Mouse (Mus musculus) limb, embryonic 14.5 days (tissue): ENCODE data around the gene Npas3. TPM values are rescaled to one million over a fixed set of nuclear protein-coding genes. Genes with fewer than 3 reads are reported as not detected.
A peak's percentile ranks its signal among the peaks of the same experiment; 100 is the strongest.

Experiments
- ATAC-seq: fragments of 200-750 bp; cut with Nextera tagmentation; 2 replicates; pipeline ENCODE4 v1.8.0; 2017; ENCODE audit warnings: low read depth, moderate number of reproducible peaks, moderate TSS enrichment; ENCODE audit not compliant: low FRiP score
- DNase-seq: peaks from one replicate; pipeline ENCODE4 v3.0.0-alpha.2; 2015; ENCODE audit warnings: low spot score
- H3K27ac ChIP-seq: fragments of 300-500 bp; sonication (generic); replicated peaks from 2 replicates; pipeline ENCODE4 v1.5.1; 2014; ENCODE audit warnings: low read depth, mild to moderate bottlenecking, low read length, moderate library complexity, mixed read lengths
- H3K27me3 ChIP-seq: fragments of 300-500 bp; sonication (generic); 2 replicates; pipeline ENCODE4 v1.6.1; 2014; ENCODE audit warnings: low read length, mixed read lengths; ENCODE audit not compliant: control insufficient read depth, insufficient read depth
- H3K36me3 ChIP-seq: fragments of 300-500 bp; sonication (generic); 2 replicates; pipeline ENCODE4 v1.6.1; 2014; ENCODE audit warnings: mild to moderate bottlenecking, low read length, moderate library complexity, mixed read lengths; ENCODE audit not compliant: control insufficient read depth, insufficient read depth
- H3K4me1 ChIP-seq: fragments of 300-500 bp; sonication (generic); 2 replicates; pipeline ENCODE4 v1.6.1; 2014; ENCODE audit warnings: antibody characterized with exemption, low read length, mixed read lengths; ENCODE audit not compliant: control insufficient read depth, insufficient read depth
- H3K4me2 ChIP-seq: fragments of 300-500 bp; sonication (generic); replicated peaks from 2 replicates; pipeline ENCODE4 v1.6.1; 2014; ENCODE audit warnings: low read depth, mild to moderate bottlenecking, low read length, moderate library complexity; ENCODE audit not compliant: severe bottlenecking
- H3K4me3 ChIP-seq: fragments of 300-500 bp; sonication (generic); replicated peaks from 2 replicates; pipeline ENCODE4 v1.5.1; 2014; ENCODE audit warnings: low read length
- H3K9ac ChIP-seq: fragments of 300-500 bp; sonication (generic); 2 replicates; pipeline ENCODE4 v1.6.1; 2014; ENCODE audit warnings: mild to moderate bottlenecking, low read depth, low read length, moderate library complexity; ENCODE audit not compliant: severe bottlenecking
- H3K9me3 ChIP-seq: fragments of 300-500 bp; sonication (generic); 2 replicates; pipeline ENCODE4 v1.6.1; 2016; ENCODE audit warnings: low read length; ENCODE audit not compliant: control insufficient read depth
- POLR2A ChIP-seq: fragments of 200-500 bp; IDR thresholded peaks from 2 replicates; pipeline ENCODE4 v1.8.0; 2012; ENCODE audit warnings: inconsistent platforms, mild to moderate bottlenecking, moderate library complexity, borderline replicate concordance; ENCODE audit not compliant: insufficient read depth, insufficient read length; ENCODE audit errors: extremely low read depth
- WGBS: fragments of 180-500 bp; shearing (Covaris S2); extraction: QIAGEN DNeasy Blood & Tissue Kit; methylation state at CpG from one replicate; pipeline ENCODE4 v1.1.7; 2014; 5-methylcytosine and 5-hydroxymethylcytosine counted together
- polyA plus RNA-seq, 2 experiments: library from polyadenylated mRNA; depleted of rRNA in 1 of 2; stranded (reverse) in 1 of 2; unstranded in 1 of 2; fragments of >200 nt; fragmentation: Nextera tagmentation in 1 of 2; extraction: Ambion mirVana in 1 of 2; gene quantifications; 2 replicates each; pipeline versions ENCODE4 v1.2.1 to v1.2.3; 2012 to 2014

The Npas3 gene
- polyA plus RNA-seq, 2 experiments: 5.3 to 5.9 TPM

DNA sequence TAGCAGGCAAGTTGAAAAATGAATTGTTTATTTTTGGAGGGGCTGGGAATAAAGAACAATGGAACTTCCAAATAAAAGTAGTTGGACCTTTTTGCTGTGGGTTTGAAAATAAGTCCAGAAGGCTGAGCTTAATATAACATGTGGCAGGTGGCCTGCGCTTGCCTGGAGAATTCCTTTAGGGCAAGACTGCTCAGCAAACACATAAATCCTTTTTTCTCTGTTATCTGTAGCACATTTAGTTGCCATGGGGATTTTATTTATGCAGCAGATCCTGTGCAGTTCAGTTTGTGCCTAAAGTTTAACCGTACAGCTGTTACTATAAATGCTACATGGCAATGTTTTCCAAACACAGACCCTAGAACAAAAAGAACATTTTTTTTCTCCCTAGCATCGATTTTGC lies 159.3 kb downstream of the Npas3 start:
- peak; percentile 67; the same call in 1 of the 2 replicates for ATAC-seq
- no peak for TF ChIP-seq POLR2A
- H3K4me1 ChIP-seq: peaks cover 13% of the 10 kb centered on the region
- no peaks in the 10 kb centered on the region for H3K27me3 ChIP-seq
- no peak overlapping the region for H3K9ac ChIP-seq
- no peak overlapping the region; the same call in 1 of the 2 replicates for H3K27ac ChIP-seq
- no peaks in the 10 kb centered on the region for H3K9me3 ChIP-seq
- DNase-seq: peak; percentile 69
- 17% methylated on average over 3 of the region's 3 CpGs for WGBS
- no peak overlapping the region for H3K4me3 ChIP-seq
- H3K4me2 ChIP-seq: no peak overlapping the region
- H3K36me3 ChIP-seq: no peaks in the 10 kb centered on the region

DNA sequence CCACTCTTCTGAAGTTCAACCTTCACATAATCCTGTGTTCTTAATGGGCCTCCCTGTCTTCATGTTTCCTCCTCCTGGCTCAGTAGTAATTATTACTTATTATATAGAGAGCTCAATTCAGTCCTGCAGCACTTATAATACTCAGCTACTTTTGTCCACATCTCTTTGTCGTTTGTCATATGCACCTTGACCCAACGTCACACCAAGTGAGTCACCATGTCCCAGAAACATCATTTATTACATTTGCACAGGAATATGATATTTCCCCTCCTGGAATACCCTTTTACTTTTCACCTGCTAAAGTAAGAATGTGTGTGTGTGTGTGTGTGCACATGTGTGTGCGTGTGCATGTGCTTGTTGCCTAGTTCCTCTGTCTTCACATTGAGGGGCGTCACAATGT lies 161.2 kb downstream of the Npas3 start:
- Histone ChIP-seq H3K36me3 (no peaks in the 10 kb centered on the region), H3K27me3 (no peaks in the 10 kb centered on the region), H3K9ac (no peak overlapping the region), H3K27ac (no peak overlapping the region), H3K4me2 (no peak overlapping the region), H3K4me3 (no peak overlapping the region), H3K9me3 (no peaks in the 10 kb centered on the region), H3K4me1 (peaks cover 13% of the 10 kb centered on the region)
- DNase-seq: no peak
- no peak for ATAC-seq
- TF ChIP-seq POLR2A: no peak
- WGBS: 93% methylated on average over 4 of the region's 4 CpGs

DNA sequence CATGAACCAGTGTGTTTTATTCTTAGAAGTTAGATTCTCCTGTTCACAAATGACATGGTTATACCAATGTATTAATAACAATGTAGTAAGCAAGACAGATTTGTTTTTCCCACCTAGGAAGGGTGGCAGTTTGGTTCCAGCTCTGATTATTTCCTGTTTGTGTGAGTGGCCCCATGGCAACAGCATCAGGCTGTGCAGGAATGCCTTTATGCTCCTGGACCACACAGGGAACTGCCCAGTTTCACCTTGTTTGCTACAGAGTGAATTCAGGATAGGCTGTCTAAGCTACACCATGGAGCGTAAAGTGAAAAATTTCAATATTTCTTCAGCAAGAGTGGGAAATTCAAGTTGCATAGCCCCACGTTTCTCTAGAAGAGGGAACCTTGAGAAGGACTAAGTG lies 162.2 kb downstream of the Npas3 start:
- Histone ChIP-seq H3K36me3 (no peaks in the 10 kb centered on the region), H3K9me3 (no peaks in the 10 kb centered on the region), H3K4me2 (no peak overlapping the region), H3K9ac (no peak overlapping the region), H3K27ac (no peak overlapping the region), H3K4me1 (peaks cover 13% of the 10 kb centered on the region), H3K27me3 (no peaks in the 10 kb centered on the region), H3K4me3 (no peak overlapping the region)
- no peak for DNase-seq
- TF ChIP-seq POLR2A: no peak
- WGBS: 91% methylated on average over 2 of the region's 2 CpGs
- no peak for ATAC-seq

DNA sequence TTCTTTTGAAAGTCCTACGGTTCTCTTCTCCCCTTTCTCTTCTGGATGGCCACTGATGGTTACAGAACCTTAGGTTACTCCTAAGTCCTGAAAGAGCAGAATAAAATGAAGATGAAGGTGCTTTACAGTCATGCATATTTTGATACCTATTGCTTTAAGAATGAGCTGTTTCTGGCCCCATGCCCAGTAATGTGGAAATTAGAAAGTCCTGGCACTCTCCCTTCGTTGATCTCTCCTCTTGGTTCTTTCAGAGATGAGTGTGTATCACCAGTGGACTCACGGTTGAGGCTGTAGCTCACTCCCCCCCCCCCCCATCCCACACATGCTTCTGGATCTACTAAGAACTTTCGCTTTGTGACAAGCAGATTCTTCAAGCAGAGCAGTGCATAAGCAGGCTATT lies 167.6 kb downstream of the Npas3 start:
- no peak for ATAC-seq
- TF ChIP-seq POLR2A: no peak
- Histone ChIP-seq H3K9me3 (no peaks in the 10 kb centered on the region), H3K27me3 (no peaks in the 10 kb centered on the region), H3K27ac (no peak overlapping the region), H3K4me2 (no peak overlapping the region), H3K4me1 (no peaks in the 10 kb centered on the region), H3K9ac (no peak overlapping the region), H3K36me3 (no peaks in the 10 kb centered on the region), H3K4me3 (no peak overlapping the region)
- no peak for DNase-seq
- WGBS: 64% methylated on average over 4 of the region's 4 CpGs

DNA sequence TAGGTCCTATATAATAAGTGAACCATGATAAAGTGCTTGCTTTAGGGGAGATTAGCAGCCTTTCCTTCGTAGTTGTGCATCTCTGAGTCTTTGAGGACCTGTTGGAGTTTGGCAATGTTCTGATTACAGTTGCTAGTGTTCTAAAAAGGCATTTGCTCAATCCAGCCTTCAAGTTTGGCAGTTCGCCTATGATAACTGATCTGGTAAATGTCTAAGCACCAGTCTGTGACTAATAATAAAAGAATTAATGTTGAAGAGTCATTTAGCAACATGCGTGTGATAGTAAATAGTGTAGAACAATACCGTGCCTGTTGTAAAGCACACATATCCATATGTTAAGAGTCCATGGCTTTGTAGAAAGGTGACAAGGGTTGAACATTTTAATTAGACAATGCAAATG lies 173.2 kb downstream of the Npas3 start:
- ATAC-seq (no peak), DNase-seq (no peak)
- Histone ChIP-seq H3K9me3 (no peaks in the 10 kb centered on the region), H3K27ac (no peak overlapping the region), H3K4me3 (no peak overlapping the region), H3K4me1 (no peaks in the 10 kb centered on the region), H3K9ac (no peak overlapping the region), H3K27me3 (no peaks in the 10 kb centered on the region), H3K36me3 (no peaks in the 10 kb centered on the region), H3K4me2 (no peak overlapping the region)
- WGBS: 76% methylated on average over 4 of the region's 4 CpGs
- TF ChIP-seq POLR2A: no peak

DNA sequence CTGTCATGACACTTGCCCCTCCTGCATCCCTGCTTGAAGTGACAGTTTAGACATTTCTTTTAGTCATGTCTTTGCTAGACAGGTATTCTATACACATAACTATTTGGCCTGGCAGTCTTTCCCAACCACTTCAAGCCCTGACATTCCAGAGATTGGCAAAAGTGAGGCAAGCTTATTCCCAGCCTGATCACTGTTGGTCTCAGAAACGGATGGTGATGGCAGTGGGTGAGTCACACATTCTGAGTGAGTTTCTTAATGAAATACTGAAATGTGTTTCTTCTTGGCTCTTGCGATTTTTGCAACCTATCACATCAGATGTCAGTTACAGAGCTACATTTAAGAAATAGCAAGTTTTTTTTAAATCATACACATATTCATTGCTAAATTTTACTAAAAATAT lies 175.2 kb downstream of the Npas3 start:
- no peak for ATAC-seq
- H3K9ac ChIP-seq: no peak overlapping the region
- H3K4me2 ChIP-seq: no peak overlapping the region
- no peaks in the 10 kb centered on the region for H3K36me3 ChIP-seq
- H3K4me1 ChIP-seq: no peaks in the 10 kb centered on the region
- no peaks in the 10 kb centered on the region for H3K9me3 ChIP-seq
- H3K4me3 ChIP-seq: no peak overlapping the region
- no peaks in the 10 kb centered on the region for H3K27me3 ChIP-seq
- DNase-seq: no peak
- WGBS: 67% methylated on average over 2 of the region's 2 CpGs
- no peak overlapping the region for H3K27ac ChIP-seq
- no peak for TF ChIP-seq POLR2A
